Mouse (Mus musculus) liver, embryonic 11.5 days (tissue): ENCODE results near the gene Cep63. TPM values are rescaled to one million over a fixed set of nuclear protein-coding genes. Genes with fewer than 3 reads are reported as not detected.

Experiments used
- ATAC-seq: fragments of 200-750 bp; cut with Nextera tagmentation; replicated peaks from 2 replicates; pipeline ENCODE4 v1.8.0; 2017; ENCODE audit warnings: moderate number of reproducible peaks, mild to moderate bottlenecking, moderate TSS enrichment, moderate library complexity; ENCODE audit not compliant: low FRiP score
- DNase-seq: peaks from one replicate; pipeline ENCODE4 v3.0.0-alpha.2; 2017; ENCODE audit warnings: low spot score
- H3K27ac ChIP-seq: fragments of 300-500 bp; sonication (generic); 2 replicates; pipeline ENCODE4 v1.5.1; 2014; ENCODE audit warnings: mild to moderate bottlenecking, low read depth, low read length, control low read depth
- H3K27me3 ChIP-seq: fragments of 300-500 bp; sonication (generic); replicated peaks from 2 replicates; pipeline ENCODE4 v1.6.1; 2014; ENCODE audit warnings: low read length, mixed read lengths; ENCODE audit not compliant: control insufficient read depth, insufficient read depth
- H3K36me3 ChIP-seq: fragments of 300-500 bp; sonication (generic); 2 replicates; pipeline ENCODE4 v1.6.1; 2014; ENCODE audit warnings: mild to moderate bottlenecking, low read length, moderate library complexity, mixed read lengths; ENCODE audit not compliant: control insufficient read depth, insufficient read depth
- H3K4me1 ChIP-seq: fragments of 300-500 bp; sonication (generic); replicated peaks from 2 replicates; pipeline ENCODE4 v1.6.1; 2014; ENCODE audit warnings: low read length, mixed read lengths; ENCODE audit not compliant: control insufficient read depth, insufficient read depth
- H3K4me2 ChIP-seq: fragments of 300-500 bp; sonication (generic); 2 replicates; pipeline ENCODE4 v1.6.1; 2014; ENCODE audit warnings: mild to moderate bottlenecking, control low read depth, moderate library complexity
- H3K4me3 ChIP-seq: fragments of 300-500 bp; sonication (generic); 2 replicates; pipeline ENCODE4 v1.5.1; 2014; ENCODE audit warnings: low read depth, low read length, control low read depth
- H3K9ac ChIP-seq: fragments of 300-500 bp; sonication (generic); 2 replicates; pipeline ENCODE4 v1.6.1; 2014; ENCODE audit warnings: low read depth, low read length, control low read depth
- H3K9me3 ChIP-seq: fragments of 300-500 bp; sonication (generic); 2 replicates; pipeline ENCODE4 v1.6.1; 2016; ENCODE audit warnings: low read length, inconsistent platforms, mixed read lengths; ENCODE audit not compliant: control insufficient read depth
- WGBS: fragments of 180-500 bp; shearing (Covaris S2); extraction: QIAGEN DNeasy Blood & Tissue Kit; methylation state at CpG from one replicate; pipeline ENCODE4 v1.1.7; 2014; 5-methylcytosine and 5-hydroxymethylcytosine counted together
- polyA plus RNA-seq: library from polyadenylated mRNA; unstranded; fragments of >200 nt; fragmentation: Nextera tagmentation; extraction: Ambion mirVana; gene quantifications from 2 replicates; pipeline ENCODE4 v1.2.1, GENCODE M21; 2014

The Cep63 gene
- polyA plus RNA-seq, 1 experiment from 2014 or later, result 39.1 TPM

DNA sequence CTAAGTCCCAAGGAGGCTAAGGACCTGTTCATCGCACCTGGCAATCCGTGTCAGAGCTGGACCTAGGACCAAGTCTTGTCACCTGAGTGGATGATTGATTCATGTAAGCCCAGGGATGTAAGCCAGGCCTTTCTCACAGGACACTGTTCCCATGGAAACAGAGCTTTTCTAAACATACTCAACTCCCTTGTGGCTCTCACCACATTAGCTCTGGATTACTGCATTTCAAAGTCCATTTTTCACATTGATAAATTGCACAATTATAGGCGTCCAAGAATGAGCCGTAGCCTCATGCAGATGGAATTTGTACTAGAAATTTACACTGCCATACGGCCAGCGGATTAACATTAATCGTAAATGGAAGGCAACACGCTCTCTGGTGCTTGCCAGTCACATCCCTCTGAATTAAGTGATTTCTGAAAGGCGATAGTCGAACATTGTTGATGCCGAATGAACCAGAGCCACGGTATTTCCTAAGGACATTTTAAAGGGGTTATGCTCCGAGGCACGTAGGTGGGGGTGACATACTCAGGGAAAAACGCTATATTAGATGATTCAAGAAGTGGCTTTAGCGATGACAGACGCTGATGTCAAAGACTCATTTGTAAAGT is 23.7 kb upstream of the Cep63 start:
- H3K27me3 ChIP-seq, result no peaks in the 10 kb centered on the region
- no peaks in the 10 kb centered on the region for H3K9me3 ChIP-seq
- peaks cover 3% of the 10 kb centered on the region; the same call in 1 of the 2 replicates for H3K4me1 ChIP-seq
- no peak overlapping the region for H3K4me2 ChIP-seq
- no peak for DNase-seq
- H3K4me3 ChIP-seq, result no peak overlapping the region
- no peak overlapping the region for H3K27ac ChIP-seq
- 66% methylated on average over 17 of the region's 17 CpGs for WGBS
- no peak for ATAC-seq
- no peaks in the 10 kb centered on the region for H3K36me3 ChIP-seq
- H3K9ac ChIP-seq, result no peak overlapping the region

DNA sequence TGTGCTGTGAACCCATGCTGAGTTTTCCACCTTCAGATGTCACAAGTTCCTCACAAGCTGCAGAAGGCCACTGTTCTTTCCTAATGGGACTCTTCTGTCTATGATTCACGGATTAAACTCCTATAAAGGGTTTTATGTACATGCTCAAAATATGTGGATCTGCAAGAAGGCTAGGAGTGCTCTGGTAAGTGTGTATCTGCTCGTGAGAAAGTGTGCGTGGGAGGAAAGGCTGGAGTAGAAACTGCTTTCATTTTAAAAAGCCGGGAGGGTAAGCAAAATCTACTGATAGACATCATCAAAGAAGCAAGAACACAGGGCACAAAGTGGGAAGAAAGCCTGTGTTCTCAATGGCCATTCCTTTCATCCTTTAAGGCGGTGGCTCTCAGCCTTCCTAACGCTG is 20.7 kb upstream of the Cep63 start:
- H3K27me3 ChIP-seq, result no peaks in the 10 kb centered on the region
- 71% methylated on average over 6 of the region's 6 CpGs for WGBS
- H3K9ac ChIP-seq, result no peak overlapping the region
- ATAC-seq (no peak), DNase-seq (no peak)
- H3K36me3 ChIP-seq, result no peaks in the 10 kb centered on the region
- no peak overlapping the region for H3K4me2 ChIP-seq
- H3K4me3 ChIP-seq, result no peak overlapping the region
- no peaks in the 10 kb centered on the region for H3K9me3 ChIP-seq
- peaks cover 3% of the 10 kb centered on the region; the same call in 1 of the 2 replicates for H3K4me1 ChIP-seq
- no peak overlapping the region for H3K27ac ChIP-seq

DNA sequence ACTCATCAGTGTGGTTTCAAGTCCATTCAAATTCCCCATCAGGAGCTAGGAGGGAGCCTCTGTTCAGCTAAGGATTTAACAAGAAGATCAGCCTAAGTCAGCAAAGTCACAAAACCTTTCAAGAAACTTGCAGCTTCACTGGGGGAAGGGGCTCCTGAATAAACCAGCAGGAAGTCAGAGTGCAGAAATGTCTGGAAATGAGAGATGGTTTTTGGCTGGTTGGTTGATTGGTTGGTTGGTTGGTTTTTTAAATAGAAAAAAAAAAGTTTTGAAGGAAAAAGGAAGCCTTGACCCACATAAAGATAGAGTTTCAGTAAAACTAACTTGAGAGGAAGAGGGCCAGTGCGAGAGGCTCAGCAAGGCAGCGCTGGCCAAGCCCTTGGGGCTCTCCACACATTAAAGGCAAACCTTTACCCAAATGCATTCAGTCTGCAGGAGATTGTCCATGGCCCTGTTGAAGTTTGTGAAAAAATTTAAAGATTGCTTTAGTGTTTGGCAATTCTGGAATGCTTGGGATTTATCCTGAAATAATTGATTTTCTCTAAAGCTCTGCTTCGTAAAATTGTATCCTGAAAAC is 18.9 kb upstream of the Cep63 start:
- ATAC-seq, result no peak
- no peak for DNase-seq
- Histone ChIP-seq H3K27me3 (no peaks in the 10 kb centered on the region), H3K27ac (0 out of 2 replicates have a peak overlapping the region, but pooled peaks have one; percentile 6), H3K9ac (no peak overlapping the region), H3K4me2 (no peak overlapping the region), H3K36me3 (no peaks in the 10 kb centered on the region), H3K9me3 (no peaks in the 10 kb centered on the region), H3K4me1 (peaks cover 3% of the 10 kb centered on the region; the same call in 1 of the 2 replicates), H3K4me3 (no peak overlapping the region)
- 78% methylated on average over 3 of the region's 3 CpGs for WGBS

DNA sequence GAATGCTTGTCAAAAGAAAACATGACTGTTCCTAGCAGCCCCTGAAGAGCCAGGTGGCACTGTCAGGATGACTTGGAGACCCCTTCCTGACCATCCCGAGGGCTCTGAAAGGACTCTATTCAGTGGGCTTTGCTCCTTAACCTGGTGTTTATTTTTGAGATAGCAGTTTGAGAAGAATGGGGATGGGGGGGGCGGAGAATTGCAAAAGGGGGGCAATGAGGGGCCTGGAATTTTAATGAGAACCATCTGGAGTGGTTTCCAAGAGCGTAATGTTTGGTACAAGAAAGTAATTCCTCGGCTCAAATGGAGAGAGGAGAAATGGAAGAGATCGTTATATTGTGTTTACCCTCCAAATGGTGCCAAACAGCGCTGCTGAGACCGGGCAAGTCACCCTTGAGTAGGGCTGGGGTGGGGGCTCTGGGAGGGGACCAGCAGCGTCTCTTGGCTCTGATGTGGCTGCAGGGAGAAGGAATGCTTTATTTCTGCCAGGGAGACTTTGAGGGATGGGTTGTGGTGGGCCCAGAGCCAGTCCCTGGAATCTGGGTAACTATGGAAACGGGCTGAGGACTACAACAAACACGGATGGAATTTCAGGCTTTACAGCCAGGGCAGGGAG is 17.3 kb upstream of the Cep63 start:
- peaks cover 3% of the 10 kb centered on the region; the same call in 1 of the 2 replicates for H3K4me1 ChIP-seq
- H3K9me3 ChIP-seq, result no peaks in the 10 kb centered on the region
- H3K9ac ChIP-seq, result no peak overlapping the region
- H3K27me3 ChIP-seq, result no peaks in the 10 kb centered on the region
- ATAC-seq (no peak), DNase-seq (peak; percentile 53)
- no peaks in the 10 kb centered on the region for H3K36me3 ChIP-seq
- peak overlapping the region; percentile 27 for H3K4me2 ChIP-seq
- no peak overlapping the region for H3K4me3 ChIP-seq
- WGBS, result 39% methylated on average over 10 of the region's 10 CpGs
- peak overlapping the region; percentile 60; the same call in 1 of the 2 replicates for H3K27ac ChIP-seq

DNA sequence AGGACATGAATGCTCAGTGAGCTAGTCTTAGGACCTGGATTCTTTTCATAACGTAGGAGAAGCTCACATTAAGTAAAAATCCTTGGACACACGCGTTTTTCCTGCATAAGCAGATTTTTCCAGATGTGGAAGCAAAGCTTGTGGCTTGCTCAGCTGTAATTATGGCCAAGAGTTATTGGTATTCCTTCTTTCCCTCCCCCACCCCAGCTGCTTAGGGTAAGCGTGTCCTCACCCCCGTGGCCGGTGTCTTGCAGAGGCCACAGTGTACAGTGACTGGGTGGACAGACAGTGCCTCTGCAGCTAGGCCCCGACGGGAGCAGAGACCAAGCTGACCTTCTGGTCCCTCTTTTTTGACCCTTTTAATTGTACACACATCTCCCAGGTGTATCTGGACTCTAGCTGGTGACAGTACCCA is 16.7 kb upstream of the Cep63 start:
- DNase-seq (no peak), ATAC-seq (no peak)
- H3K4me3 ChIP-seq, result no peak overlapping the region
- peak overlapping the region; percentile 60; the same call in 1 of the 2 replicates for H3K27ac ChIP-seq
- peaks cover 3% of the 10 kb centered on the region; the same call in 1 of the 2 replicates for H3K4me1 ChIP-seq
- no peaks in the 10 kb centered on the region for H3K36me3 ChIP-seq
- no peaks in the 10 kb centered on the region for H3K9me3 ChIP-seq
- 38% methylated on average over 8 of the region's 8 CpGs for WGBS
- no peak overlapping the region for H3K4me2 ChIP-seq
- no peaks in the 10 kb centered on the region for H3K27me3 ChIP-seq
- H3K9ac ChIP-seq, result no peak overlapping the region

DNA sequence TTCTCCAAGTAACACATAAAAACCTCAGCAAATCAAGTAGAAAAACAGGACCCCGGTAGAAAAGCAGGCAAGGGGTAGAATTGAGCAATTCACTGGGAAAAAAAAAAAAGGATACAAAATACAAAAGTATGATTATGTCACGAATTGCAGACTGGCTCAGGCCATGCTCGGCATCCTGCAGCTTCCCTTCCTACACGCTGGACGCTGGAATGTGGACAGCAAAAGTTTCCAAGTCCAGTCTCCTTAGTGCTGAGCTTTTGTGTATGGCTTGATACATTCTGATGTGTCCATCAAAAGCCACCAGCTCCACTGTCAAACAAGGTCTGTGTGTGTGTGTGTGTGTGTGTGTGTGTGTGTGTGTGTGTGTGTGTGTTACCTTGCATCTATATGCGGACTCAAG is 15.2 kb upstream of the Cep63 start:
- Histone ChIP-seq H3K4me3 (no peak overlapping the region), H3K4me1 (peaks cover 3% of the 10 kb centered on the region; the same call in 1 of the 2 replicates), H3K36me3 (no peaks in the 10 kb centered on the region), H3K27ac (no peak overlapping the region), H3K9me3 (no peaks in the 10 kb centered on the region), H3K27me3 (no peaks in the 10 kb centered on the region), H3K9ac (no peak overlapping the region), H3K4me2 (no peak overlapping the region)
- DNase-seq, result no peak
- 78% methylated on average over 6 of the region's 6 CpGs for WGBS
- no peak for ATAC-seq

DNA sequence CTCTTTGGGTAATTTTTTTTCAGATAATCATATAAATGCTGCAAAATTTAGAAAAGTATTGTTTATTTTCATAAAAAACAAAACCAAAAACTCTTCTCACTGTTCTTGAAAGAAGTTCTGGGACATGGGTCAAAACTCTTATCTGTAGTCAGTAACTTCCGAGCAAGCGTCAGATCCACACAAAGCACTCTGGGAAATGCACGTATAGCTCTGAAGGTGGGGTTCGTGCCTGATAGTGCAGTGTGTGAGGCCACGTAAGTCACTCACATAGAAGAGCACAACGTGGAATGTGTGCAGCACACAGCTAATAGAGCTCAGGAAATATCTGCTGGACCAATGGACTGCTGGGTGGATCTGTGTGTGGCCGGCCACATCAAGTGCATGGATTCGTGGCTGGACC is 13.2 kb upstream of the Cep63 start:
- H3K9me3 ChIP-seq, result no peaks in the 10 kb centered on the region
- WGBS, result 62% methylated on average over 8 of the region's 8 CpGs
- H3K4me2 ChIP-seq, result no peak overlapping the region
- DNase-seq (no peak), ATAC-seq (no peak)
- no peaks in the 10 kb centered on the region for H3K36me3 ChIP-seq
- no peaks in the 10 kb centered on the region; the same call in 1 of the 2 replicates for H3K4me1 ChIP-seq
- H3K27me3 ChIP-seq, result no peaks in the 10 kb centered on the region
- H3K27ac ChIP-seq, result no peak overlapping the region
- no peak overlapping the region for H3K4me3 ChIP-seq
- H3K9ac ChIP-seq, result no peak overlapping the region

DNA sequence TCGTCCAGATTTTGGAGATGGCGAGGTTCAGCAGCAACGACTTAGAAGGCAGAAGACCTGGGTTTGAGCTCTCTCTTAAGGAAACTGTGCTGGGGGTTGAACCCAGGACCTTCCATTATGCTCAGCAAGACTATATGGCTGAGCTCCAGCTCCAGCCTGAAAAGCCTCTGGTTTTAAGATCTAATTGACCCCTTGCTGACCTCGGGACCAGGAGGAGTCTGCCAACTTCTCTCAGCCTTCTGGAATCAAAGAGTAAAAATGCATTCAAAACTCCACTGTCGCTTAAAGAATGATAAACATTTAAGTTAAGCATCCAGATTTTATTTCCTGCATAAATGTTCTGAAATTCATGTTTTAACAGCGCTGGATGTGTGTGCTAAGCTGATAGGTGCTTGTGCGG is 12.6 kb upstream of the Cep63 start:
- Histone ChIP-seq H3K9me3 (no peaks in the 10 kb centered on the region), H3K9ac (no peak overlapping the region), H3K27me3 (no peaks in the 10 kb centered on the region), H3K4me3 (no peak overlapping the region), H3K36me3 (no peaks in the 10 kb centered on the region), H3K4me2 (no peak overlapping the region), H3K4me1 (no peaks in the 10 kb centered on the region; the same call in 1 of the 2 replicates), H3K27ac (no peak overlapping the region)
- WGBS, result 72% methylated on average over 7 of the region's 7 CpGs
- DNase-seq (no peak), ATAC-seq (no peak)
